In the genomic region with DNA sequence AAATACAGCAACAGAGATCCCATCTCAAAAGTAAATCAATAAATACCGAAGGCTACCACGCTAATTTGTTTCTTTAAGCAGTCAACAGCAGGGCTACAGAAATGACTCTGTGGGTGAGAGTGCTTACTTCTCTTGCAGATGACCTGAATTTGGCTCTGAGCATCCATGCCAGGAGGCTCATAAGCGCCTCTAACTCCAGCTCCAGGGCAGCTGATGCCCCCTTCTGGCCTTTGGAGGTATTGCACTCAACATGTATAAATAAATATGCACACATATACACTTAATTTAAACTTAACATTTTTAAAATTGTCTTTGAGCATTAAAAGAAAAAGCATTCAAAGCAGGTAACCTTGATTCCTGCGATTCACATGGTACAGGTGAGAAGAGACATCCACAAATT, we compare ENCODE assay signal across 12 mouse cellular contexts. TPM values are rescaled to one million over a fixed set of nuclear protein-coding genes. Genes with fewer than 3 reads are reported as not detected.
A peak's percentile ranks its signal among the peaks of the same experiment; 100 is the strongest.
DNase-seq lines count a peak whose midpoint lies in the region; ATAC-seq and TF ChIP-seq lines count a peak whose summit lies in the region.
"Had no signal": no experiment of that assay in that cellular context is flagged by ENCODE, and none has a peak within 500 bp of the region (broad histone marks: within the 10 kb centered on the region; RNA-seq: fewer than 3 reads in every experiment).

No protein-coding gene starts in this region.

- no peak overlapping the region for H3K27ac ChIP-seq in hindbrain, embryonic 11.5 days (ENCODE audit: low read depth, low read length)
- H3K27ac ChIP-seq in hindbrain, embryonic 14.5 days: no peak overlapping the region
- H3K27ac ChIP-seq: macrophage had no signal

- no peak overlapping the region for H3K4me3 ChIP-seq in hindbrain, embryonic 11.5 days (ENCODE audit: low read depth, low read length)
- no peak overlapping the region for H3K4me3 ChIP-seq in hindbrain, embryonic 14.5 days (replicated peaks; ENCODE audit: low read length)
- H3K4me3 ChIP-seq in E14TG2a.4 (replicated peaks; ENCODE audit: low read length): no peak overlapping the region

- H3K4me2 ChIP-seq in hindbrain, embryonic 11.5 days (replicated peaks; ENCODE audit: low read depth, low read length): no peak overlapping the region
- H3K4me2 ChIP-seq in hindbrain, embryonic 14.5 days (replicated peaks): no peak overlapping the region

- TF ChIP-seq CTCF in E14TG2a.4 (conservative IDR thresholded peaks at IDR 0.05; ENCODE audit: low read length): peak; percentile 89

- peak; percentile 30 for DNase-seq in hindbrain, embryonic 11.5 days (ENCODE audit: low spot score)
- no peak for DNase-seq in hindbrain, embryonic 14.5 days (ENCODE audit: low spot score)
- DNase-seq in 3T3-L1 (ENCODE audit: low read depth, low spot score): peak; percentile 51
- DNase-seq in forelimb bud, embryonic 11.5 days (ENCODE audit: low read depth, low spot score): peak; percentile 17
- DNase-seq in MN1 (ENCODE audit: low spot score): no peak
- DNase-seq in kidney, postnatal 14 days: no peak
- no peak for DNase-seq in ovary, postnatal 10 days (ENCODE audit: low spot score)
- DNase-seq: adrenal gland, adult 2 months; heart, postnatal 36 days; layer of hippocampus, adult 9-11 months had no signal

- no peak overlapping the region for H3K9ac ChIP-seq in hindbrain, embryonic 11.5 days (ENCODE audit: low read depth, low read length)
- no peak overlapping the region for H3K9ac ChIP-seq in hindbrain, embryonic 14.5 days

- WGBS in hindbrain, embryonic 11.5 days: 78% methylated on average over 4 of the region's 4 CpGs
- WGBS in hindbrain, embryonic 14.5 days: 76% methylated on average over 4 of the region's 4 CpGs

- no peaks in the 10 kb centered on the region for H3K9me3 ChIP-seq in hindbrain, embryonic 11.5 days (ENCODE audit: control insufficient read depth, low read length)
- no peaks in the 10 kb centered on the region for H3K9me3 ChIP-seq in hindbrain, embryonic 14.5 days (ENCODE audit: control insufficient read depth, low read length)
- no peaks in the 10 kb centered on the region for H3K9me3 ChIP-seq in E14TG2a.4 (ENCODE audit: low read length)

- ATAC-seq in hindbrain, embryonic 11.5 days (ENCODE audit: low FRiP score): no peak
- ATAC-seq in hindbrain, embryonic 14.5 days (ENCODE audit: low FRiP score): no peak

- H3K27me3 ChIP-seq in hindbrain, embryonic 11.5 days (ENCODE audit: control insufficient read depth, insufficient read depth, low read length): no peaks in the 10 kb centered on the region
- no peaks in the 10 kb centered on the region for H3K27me3 ChIP-seq in hindbrain, embryonic 14.5 days (ENCODE audit: control insufficient read depth, insufficient read depth, low read length)
- H3K27me3 ChIP-seq in E14TG2a.4 (ENCODE audit: insufficient read depth, low read length): 0 out of 2 replicates have a peak, but pooled peaks cover 3% of the 10 kb centered on the region

- no peaks in the 10 kb centered on the region for H3K4me1 ChIP-seq in hindbrain, embryonic 11.5 days (replicated peaks; ENCODE audit: control insufficient read depth, insufficient read depth, low read length)
- no peaks in the 10 kb centered on the region for H3K4me1 ChIP-seq in hindbrain, embryonic 14.5 days (replicated peaks; ENCODE audit: control insufficient read depth, insufficient read depth, low read length)
- peaks cover 25% of the 10 kb centered on the region for H3K4me1 ChIP-seq in E14TG2a.4 (replicated peaks; ENCODE audit: low read depth, low read length)

- H3K36me3 ChIP-seq in hindbrain, embryonic 11.5 days (ENCODE audit: control insufficient read depth, insufficient read depth, low read length): peaks cover 4% of the 10 kb centered on the region; the same call in 1 of the 2 replicates
- H3K36me3 ChIP-seq in hindbrain, embryonic 14.5 days (replicated peaks; ENCODE audit: control insufficient read depth, insufficient read depth): peaks cover 36% of the 10 kb centered on the region
- no peaks in the 10 kb centered on the region for H3K36me3 ChIP-seq in E14TG2a.4 (ENCODE audit: insufficient read depth, low read length)

RNA-seq across cellular contexts. Expression of gene Fam227a, which starts 7.3 kb away (rescaled TPM):
- polyA plus RNA-seq in hindbrain, embryonic 11.5 days (2014; fragmentation: Nextera tagmentation; extraction: Ambion mirVana): 3.7 and 6.0 TPM in 2 replicates
- 3.3 and 7.6 TPM in 2 replicates for polyA plus RNA-seq in hindbrain, embryonic 14.5 days (2014; fragmentation: Nextera tagmentation; extraction: Ambion mirVana)

RNA-seq across cellular contexts. Expression of gene Cby1, which starts 7.5 kb away (rescaled TPM):
- polyA plus RNA-seq in hindbrain, embryonic 11.5 days (2014; fragmentation: Nextera tagmentation; extraction: Ambion mirVana): 74.6 and 76.1 TPM in 2 replicates
- polyA plus RNA-seq in hindbrain, embryonic 14.5 days (2014; fragmentation: Nextera tagmentation; extraction: Ambion mirVana): 85.4 and 85.5 TPM in 2 replicates

RNA-seq across cellular contexts. Expression of gene Tomm22, which starts 19.2 kb away (rescaled TPM):
- 337 and 338 TPM in 2 replicates for polyA plus RNA-seq in hindbrain, embryonic 11.5 days (2014; fragmentation: Nextera tagmentation; extraction: Ambion mirVana)
- polyA plus RNA-seq in hindbrain, embryonic 14.5 days (2014; fragmentation: Nextera tagmentation; extraction: Ambion mirVana): 241 and 244 TPM in 2 replicates

RNA-seq across cellular contexts. Expression of gene Josd1, which starts 36.2 kb away (rescaled TPM):
- polyA plus RNA-seq in hindbrain, embryonic 11.5 days (2014; fragmentation: Nextera tagmentation; extraction: Ambion mirVana): 12.2 and 14.7 TPM in 2 replicates
- 16.1 and 18.6 TPM in 2 replicates for polyA plus RNA-seq in hindbrain, embryonic 14.5 days (2014; fragmentation: Nextera tagmentation; extraction: Ambion mirVana)

RNA-seq across cellular contexts. Expression of gene Gtpbp1, which starts 39.2 kb away (rescaled TPM):
- 28.1 and 33.9 TPM in 2 replicates for polyA plus RNA-seq in hindbrain, embryonic 11.5 days (2014; fragmentation: Nextera tagmentation; extraction: Ambion mirVana)
- polyA plus RNA-seq in hindbrain, embryonic 14.5 days (2014; fragmentation: Nextera tagmentation; extraction: Ambion mirVana): 43.1 and 43.4 TPM in 2 replicates

Comparison
In these comparisons a context has a peak if more than half of its experiments do, and no peak if none do; other contexts are left out.
1. DNase-seq: peak in hindbrain, embryonic 11.5 days (single experiment), 3T3-L1 (single experiment) and forelimb bud, embryonic 11.5 days (single experiment); none in hindbrain, embryonic 14.5 days (single experiment), MN1 (single experiment), kidney, postnatal 14 days (single experiment) and ovary, postnatal 10 days (single experiment).